Mouse (Mus musculus) G1E (cell line): Measurements from ENCODE around the gene Rdh14.

Source experiments
- CTCF ChIP-seq: IDR thresholded peaks from 2 replicates; pipeline ENCODE4 v1.5.1; 2012; ENCODE audit warnings: low read depth, low read length, inconsistent platforms, mixed read lengths
- GATA1 ChIP-seq: IDR thresholded peaks from 2 replicates; pipeline ENCODE4 v1.6.1; 2012; ENCODE audit warnings: borderline replicate concordance, low read length, inconsistent platforms, mixed read lengths
- POLR2AphosphoS5 ChIP-seq: IDR thresholded peaks from 2 replicates; pipeline ENCODE4 v1.6.1; 2012; ENCODE audit warnings: low read depth, low read length, inconsistent platforms; ENCODE audit not compliant: insufficient replicate concordance

- TF ChIP-seq CTCF (no peak), GATA1 (no peak), POLR2AphosphoS5 (no peak)
Measured at GRCm38 (mm10) chr12:10422347-10422746, 31.8 kb downstream of the Rdh14 start.
